Mouse (Mus musculus): ENCODE data around the gene Ccdc102a. TPM values are rescaled to one million over a fixed set of nuclear protein-coding genes. Genes with fewer than 3 reads are reported as not detected.
A peak's percentile ranks its signal among the peaks of the same experiment; 100 is the strongest.
"Not testable (repeated sequence)": the region's sequence is repeated elsewhere in the genome, so short reads cannot be mapped to it uniquely, and the experiment has no call there.

Ccdc102a gene
- polyA plus RNA-seq, 1 experiment from 2014 or later, result 30.8 TPM

DNA sequence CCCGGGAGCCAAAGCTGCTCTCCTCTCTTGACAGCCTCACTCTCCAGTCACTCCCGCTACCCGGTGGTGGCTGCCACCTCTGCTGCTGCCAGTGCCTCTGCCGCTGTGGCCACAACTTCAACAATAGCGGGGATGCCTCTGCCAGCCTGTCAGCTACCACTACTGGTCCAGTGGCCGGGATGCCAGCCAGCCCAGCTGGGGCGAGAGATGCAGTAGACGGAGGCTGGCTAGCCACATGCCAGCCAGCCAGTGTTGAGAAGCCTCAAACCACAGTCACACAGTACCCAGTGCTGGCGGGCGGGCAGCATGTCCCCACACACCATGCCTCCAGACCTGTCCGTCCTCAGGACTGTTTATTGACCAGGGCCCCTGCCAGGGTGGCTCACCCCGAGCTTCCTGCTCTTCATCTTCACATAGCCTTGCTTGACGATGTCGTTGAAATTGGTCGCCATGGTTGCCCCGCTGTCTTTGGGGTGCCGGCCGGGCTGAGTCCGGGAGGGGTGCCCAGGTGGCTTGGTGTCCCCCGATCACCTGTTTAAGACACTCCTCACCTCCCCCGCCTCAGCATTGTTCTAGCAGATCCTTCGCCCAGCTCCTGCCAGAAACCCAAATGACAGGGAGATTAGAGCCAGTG, 47.3 kb downstream of the Ccdc102a start:
- peak; percentile 64 for ATAC-seq (ENCODE audit: low FRiP score)
- peak overlapping the region; percentile 48; the same call in 1 of the 2 replicates for H3K27ac ChIP-seq
- H3K9me3 ChIP-seq (replicated peaks), result no peaks in the 10 kb centered on the region
- 4% methylated on average over 22 of the region's 22 CpGs for WGBS
- H3K4me3 ChIP-seq, result peak overlapping the region; percentile 54
- peaks cover 53% of the 10 kb centered on the region for H3K4me1 ChIP-seq
- H3K4me2 ChIP-seq (replicated peaks), result peak overlapping the region; percentile 78
- peaks cover 30% of the 10 kb centered on the region for H3K27me3 ChIP-seq
- peaks cover 18% of the 10 kb centered on the region for H3K36me3 ChIP-seq
- H3K9ac ChIP-seq, result peak overlapping the region; percentile 72

- H3K4me1 ChIP-seq, result peaks cover 47% of the 10 kb centered on the region
- 10% methylated on average over 4 of the region's 4 CpGs for WGBS
- no peak overlapping the region for H3K27ac ChIP-seq
These were observed 47.9 kb downstream of the Ccdc102a start for GRCm38 (mm10) chr8:94870003-94870402.

GRCm38 (mm10) chr8:94869146-94869545, 48.8 kb downstream of the Ccdc102a start:
- no peak for ATAC-seq (ENCODE audit: low FRiP score)

More at GRCm38 (mm10) chr8:94870003-94870402, 47.9 kb downstream of the Ccdc102a start:
- Histone ChIP-seq H3K4me3 (peak overlapping the region; percentile 54), H3K9me3 (replicated peaks) (no peaks in the 10 kb centered on the region), H3K4me2 (replicated peaks) (peak overlapping the region; percentile 78), H3K36me3 (peaks cover 24% of the 10 kb centered on the region), H3K9ac (peak overlapping the region; percentile 72), H3K27me3 (peaks cover 25% of the 10 kb centered on the region)
- ATAC-seq (ENCODE audit: low FRiP score), result no peak

GRCm38 (mm10) chr8:94866921-94867320, 51.0 kb downstream of the Ccdc102a start:
- Histone ChIP-seq H3K4me2 (replicated peaks) (no peak overlapping the region), H3K27me3 (peaks cover 13% of the 10 kb centered on the region; the same call in 1 of the 2 replicates), H3K36me3 (peaks cover 51% of the 10 kb centered on the region), H3K27ac (no peak overlapping the region), H3K9me3 (replicated peaks) (no peaks in the 10 kb centered on the region), H3K9ac (no peak overlapping the region), H3K4me3 (no peak overlapping the region), H3K4me1 (peaks cover 33% of the 10 kb centered on the region)
- WGBS, result 88% methylated on average over 9 of the region's 9 CpGs
- no peak for ATAC-seq (ENCODE audit: low FRiP score)

More at GRCm38 (mm10) chr8:94869146-94869545, 48.8 kb downstream of the Ccdc102a start:
- H3K4me1 ChIP-seq, result peaks cover 40% of the 10 kb centered on the region
- peak overlapping the region; percentile 54 for H3K4me3 ChIP-seq
- peaks cover 16% of the 10 kb centered on the region for H3K27me3 ChIP-seq
- no peak overlapping the region; the same call in 1 of the 2 replicates for H3K27ac ChIP-seq
- peaks cover 33% of the 10 kb centered on the region for H3K36me3 ChIP-seq
- H3K9me3 ChIP-seq (replicated peaks), result no peaks in the 10 kb centered on the region
- H3K9ac ChIP-seq, result peak overlapping the region; percentile 44
- peak overlapping the region; percentile 78 for H3K4me2 ChIP-seq (replicated peaks)
- 54% methylated on average over 7 of the region's 7 CpGs for WGBS

GRCm38 (mm10) chr8:94865292-94865691, 52.6 kb downstream of the Ccdc102a start:
- Histone ChIP-seq H3K27ac (0 out of 2 replicates have a peak overlapping the region, but pooled peaks have one; percentile 1), H3K4me1 (peaks cover 20% of the 10 kb centered on the region), H3K9me3 (replicated peaks) (no peaks in the 10 kb centered on the region), H3K4me2 (replicated peaks) (no peak overlapping the region), H3K36me3 (peaks cover 66% of the 10 kb centered on the region), H3K9ac (no peak overlapping the region), H3K27me3 (peaks cover 10% of the 10 kb centered on the region; the same call in 1 of the 2 replicates), H3K4me3 (no peak overlapping the region)
- no peak for ATAC-seq (ENCODE audit: low FRiP score)
- 80% methylated on average over 10 of the region's 10 CpGs for WGBS

GRCm38 (mm10) chr8:94863897-94864673, 53.8 kb downstream of the Ccdc102a start:
- no peaks in the 10 kb centered on the region for H3K9me3 ChIP-seq (replicated peaks)
- no peak overlapping the region for H3K4me2 ChIP-seq (replicated peaks)
- WGBS, result 77% methylated on average over 10 of the region's 10 CpGs
- H3K9ac ChIP-seq, result no peak overlapping the region
- peaks cover 14% of the 10 kb centered on the region for H3K4me1 ChIP-seq
- no peak overlapping the region for H3K4me3 ChIP-seq
- no peak for ATAC-seq (ENCODE audit: low FRiP score)
- no peak overlapping the region for H3K27ac ChIP-seq
- H3K36me3 ChIP-seq, result peaks cover 70% of the 10 kb centered on the region
- no peaks in the 10 kb centered on the region for H3K27me3 ChIP-seq

DNA sequence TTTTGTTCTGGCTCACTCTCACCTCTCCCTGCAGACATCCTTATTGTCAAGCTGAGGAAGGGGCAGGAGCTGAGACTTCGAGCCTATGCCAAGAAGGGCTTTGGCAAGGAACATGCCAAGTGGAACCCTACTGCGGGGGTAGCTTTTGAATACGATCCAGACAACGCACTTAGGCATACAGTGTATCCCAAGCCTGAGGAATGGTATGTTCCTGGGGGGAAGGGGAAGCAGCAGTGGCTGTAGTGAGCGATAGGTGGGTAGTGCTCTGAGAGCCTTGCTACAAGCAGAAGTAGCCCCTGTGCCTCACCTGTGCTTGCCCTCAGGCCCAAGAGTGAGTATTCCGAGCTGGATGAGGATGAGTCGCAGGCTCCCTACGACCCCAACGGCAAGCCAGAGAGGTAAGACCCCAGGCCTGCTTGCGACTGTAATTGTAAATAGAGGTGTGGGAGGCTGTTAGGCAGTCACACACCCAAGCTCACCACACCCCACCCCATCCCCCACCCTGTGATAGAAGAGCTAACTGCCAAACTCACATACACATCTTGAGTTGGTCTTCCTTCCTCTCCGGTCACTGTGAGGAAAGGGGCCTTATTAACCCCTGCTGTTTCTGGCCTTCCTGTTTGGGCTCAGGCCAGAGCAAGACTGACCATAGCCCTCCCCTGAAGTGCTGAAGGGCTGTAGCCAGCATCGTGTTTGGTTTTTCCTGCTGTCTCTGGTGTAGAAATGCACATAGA, 55.2 kb downstream of the Ccdc102a start:
- H3K27ac ChIP-seq, result no peak overlapping the region
- no peaks in the 10 kb centered on the region for H3K9me3 ChIP-seq (replicated peaks)
- 89% methylated on average over 12 of the region's 12 CpGs for WGBS
- H3K27me3 ChIP-seq, result no peaks in the 10 kb centered on the region
- H3K36me3 ChIP-seq, result peaks cover 66% of the 10 kb centered on the region
- H3K4me3 ChIP-seq, result no peak overlapping the region
- H3K4me1 ChIP-seq, result peaks cover 16% of the 10 kb centered on the region
- H3K9ac ChIP-seq, result no peak overlapping the region
- H3K4me2 ChIP-seq (replicated peaks), result no peak overlapping the region
- no peak for ATAC-seq (ENCODE audit: low FRiP score)

DNA sequence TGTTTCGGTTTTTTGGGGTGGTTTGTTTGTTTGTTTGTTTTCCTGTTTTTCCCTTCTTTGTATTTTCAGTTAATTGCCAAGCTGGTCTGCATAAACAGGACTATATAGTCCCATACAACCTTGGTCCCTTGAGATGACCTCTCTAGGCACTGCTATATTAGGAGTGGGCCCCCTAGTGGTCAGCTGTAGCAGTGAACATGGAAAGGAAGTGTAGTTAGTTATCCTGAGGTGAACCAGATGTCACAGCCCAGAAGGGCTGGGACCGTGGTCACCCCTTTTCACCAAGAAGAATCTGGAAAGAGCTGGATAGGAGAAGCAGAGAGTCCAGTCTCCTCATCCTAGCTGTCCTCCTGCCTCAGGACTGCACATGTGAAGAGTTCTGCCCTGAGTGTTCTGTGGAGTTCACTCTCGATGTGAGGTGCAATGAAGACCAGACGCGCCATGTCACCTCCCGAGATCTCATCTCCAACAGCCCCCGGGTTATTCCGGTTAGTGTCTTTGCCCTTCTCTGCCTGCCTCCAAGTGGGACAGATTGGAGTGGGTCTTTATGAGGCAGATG, 56.5 kb downstream of the Ccdc102a start:
- H3K9ac ChIP-seq, result no peak overlapping the region
- no peaks in the 10 kb centered on the region for H3K27me3 ChIP-seq
- H3K4me2 ChIP-seq (replicated peaks), result no peak overlapping the region
- H3K4me1 ChIP-seq, result peaks cover 16% of the 10 kb centered on the region
- no peak overlapping the region for H3K4me3 ChIP-seq
- H3K36me3 ChIP-seq, result peaks cover 60% of the 10 kb centered on the region
- no peak overlapping the region for H3K27ac ChIP-seq
- no peaks in the 10 kb centered on the region for H3K9me3 ChIP-seq (replicated peaks)
- WGBS, result 75% methylated on average over 8 of the region's 8 CpGs
- ATAC-seq (ENCODE audit: low FRiP score), result no peak

DNA sequence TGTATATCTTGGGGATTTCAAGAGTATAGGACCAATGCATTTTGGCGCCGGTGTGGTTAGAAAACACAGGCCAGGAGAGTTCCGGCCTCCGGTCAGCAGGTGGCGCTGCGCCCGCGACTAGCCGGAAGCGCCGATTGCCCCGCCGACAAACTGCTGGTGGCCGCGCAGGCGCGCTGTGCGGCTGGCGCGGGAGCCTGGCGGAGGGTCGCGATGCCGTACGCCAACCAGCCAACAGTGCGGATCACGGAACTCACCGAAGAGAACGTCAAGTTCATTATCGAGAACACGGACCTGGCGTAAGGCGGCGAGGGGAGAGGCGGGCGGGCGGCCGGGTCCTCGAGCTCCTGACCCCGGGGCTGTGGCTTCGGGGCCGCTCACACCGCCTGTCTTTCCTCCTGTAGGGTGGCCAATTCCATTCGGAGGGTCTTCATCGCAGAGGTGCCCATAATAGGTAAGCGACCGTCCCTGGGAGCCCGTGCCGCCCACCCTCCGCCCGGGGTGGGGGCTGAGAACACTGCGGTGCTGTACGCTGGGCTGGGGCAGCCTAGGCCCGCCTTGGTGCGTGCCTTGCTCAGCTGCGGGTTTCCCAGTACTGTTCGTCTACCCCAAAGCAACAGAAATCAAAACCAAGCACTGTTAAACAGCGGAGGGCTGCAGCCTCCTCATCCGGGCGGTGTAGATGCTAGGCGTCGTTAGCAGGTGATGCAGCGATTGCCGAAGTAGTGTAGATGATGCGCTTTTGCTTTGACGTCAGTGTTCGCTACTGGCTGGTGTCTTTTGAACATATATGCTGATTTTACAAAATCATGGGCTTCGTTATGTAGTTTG, 60.3 kb downstream of the Ccdc102a start, which contains the start of gene Polr2c:
Gene Polr2c, plus strand, starts transcription at position 105 of the 828 bp plus-strand sequence.
- Histone ChIP-seq H3K4me3 (peak within 1 kb of the TSS; percentile 97), H3K4me1 (peaks cover 16% of the 10 kb centered on the region), H3K27ac (peak within 1 kb of the TSS; percentile 77), H3K9ac (peak within 1 kb of the TSS; percentile 97), H3K36me3 (peaks cover 42% of the 10 kb centered on the region), H3K9me3 (replicated peaks) (no peaks in the 10 kb centered on the region), H3K4me2 (replicated peaks) (peak within 1 kb of the TSS; percentile 87), H3K27me3 (no peaks in the 10 kb centered on the region)
- peak; percentile 82 for ATAC-seq (ENCODE audit: low FRiP score)
- under 1% methylated on average over 68 of the region's 68 CpGs for WGBS

GRCm38 (mm10) chr8:94857011-94857345, 60.9 kb downstream of the Ccdc102a start:
- peak overlapping the region; percentile 87; the same call in 1 of the 2 replicates for H3K4me2 ChIP-seq (replicated peaks)
- peak overlapping the region; percentile 97; the same call in 1 of the 2 replicates for H3K4me3 ChIP-seq
- H3K9ac ChIP-seq, result no peak overlapping the region
- peaks cover 38% of the 10 kb centered on the region for H3K36me3 ChIP-seq
- H3K9me3 ChIP-seq (replicated peaks), result no peaks in the 10 kb centered on the region
- no peaks in the 10 kb centered on the region for H3K27me3 ChIP-seq
- peaks cover 16% of the 10 kb centered on the region for H3K4me1 ChIP-seq
- peak; percentile 24; the same call in 1 of the 2 replicates for ATAC-seq (ENCODE audit: low FRiP score)
- H3K27ac ChIP-seq, result no peak overlapping the region
- 33% methylated on average over 5 of the region's 5 CpGs for WGBS

DNA sequence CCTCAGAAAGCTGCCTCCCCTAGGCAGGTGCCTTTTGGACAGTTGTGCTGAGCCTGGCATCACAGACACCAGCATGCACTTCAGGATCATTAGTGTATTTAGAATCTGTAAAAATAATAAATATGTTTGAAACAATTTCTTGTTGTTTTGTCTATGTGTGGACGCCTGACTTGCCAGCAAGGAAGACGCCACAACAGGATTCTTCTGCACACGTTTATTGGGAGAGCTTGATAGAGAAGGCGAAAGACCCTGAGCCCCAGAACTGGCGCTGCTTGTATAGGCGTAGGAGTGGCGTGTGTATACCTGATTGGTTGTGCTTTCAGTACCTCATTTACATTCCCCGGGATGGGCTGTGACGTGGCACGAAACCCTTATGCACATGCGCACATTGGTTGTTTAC, 63.1 kb downstream of the Ccdc102a start:
- WGBS, result 86% methylated on average over 11 of the region's 11 CpGs
- ATAC-seq (ENCODE audit: low FRiP score); H3K9me3 ChIP-seq (replicated peaks); H3K27ac ChIP-seq; H3K9ac ChIP-seq; H3K27me3 ChIP-seq; H3K4me3 ChIP-seq; H3K4me2 ChIP-seq (replicated peaks): not testable (repeated sequence)
- Histone ChIP-seq H3K36me3 (peaks cover 40% of the 10 kb centered on the region), H3K4me1 (peaks cover 16% of the 10 kb centered on the region)

All from hindbrain, embryonic 12.5 days (tissue).